Mouse (Mus musculus) kidney, postnatal 25 days (tissue): Measurements from ENCODE around the gene Rab13.

Experiments
- DNase-seq, 2 experiments: peaks; one replicate each; pipeline ENCODE4 v3.0.0; 2021; ENCODE audit warnings: mixed read lengths in 2 of 2

The Rab13 gene

GRCm38 (mm10) chr3:90213377-90213866 lies at the start of gene Rab13, which contains the start of gene Rps27:
Rab13 (plus strand) TSS chr3:90213695.
Rps27 (minus strand) TSS chr3:90213651.
- DNase-seq = peak; percentile 90 to 95

- no peak for DNase-seq
Measured at GRCm38 (mm10) chr3:90179566-90179965, 33.9 kb upstream of the Rab13 start.

- DNase-seq = peak in 1 of 2 experiments; percentile 32
Measured at GRCm38 (mm10) chr3:90183581-90183980, 29.9 kb upstream of the Rab13 start.

- DNase-seq = no peak
Measured at GRCm38 (mm10) chr3:90190859-90191510, 22.5 kb upstream of the Rab13 start.

GRCm38 (mm10) chr3:90194759-90195158 lies 18.7 kb upstream of the Rab13 start:
- no peak for DNase-seq

- no peak for DNase-seq
Measured at GRCm38 (mm10) chr3:90195644-90196043, 17.9 kb upstream of the Rab13 start.

- DNase-seq = no peak
Measured at GRCm38 (mm10) chr3:90197548-90197947, 15.9 kb upstream of the Rab13 start.

GRCm38 (mm10) chr3:90202884-90203283 lies 10.6 kb upstream of the Rab13 start:
- no peak for DNase-seq

- no peak for DNase-seq
Measured at GRCm38 (mm10) chr3:90203619-90204018, 9.9 kb upstream of the Rab13 start.

- DNase-seq = no peak
Measured at GRCm38 (mm10) chr3:90204582-90204981, 8.9 kb upstream of the Rab13 start.

- no peak for DNase-seq
Measured at GRCm38 (mm10) chr3:90208662-90209061, 4.8 kb upstream of the Rab13 start.

GRCm38 (mm10) chr3:90209908-90210566 lies 3.5 kb upstream of the Rab13 start:
- DNase-seq = no peak

- DNase-seq = no peak
Measured at GRCm38 (mm10) chr3:90211475-90212398, 1.8 kb upstream of the Rab13 start.

- no peak for DNase-seq
Measured at GRCm38 (mm10) chr3:90212723-90213122, 772 bp upstream of the Rab13 start.

GRCm38 (mm10) chr3:90213956-90214684 lies 625 bp downstream of the Rab13 start:
- peak; percentile 39 to 56 for DNase-seq

GRCm38 (mm10) chr3:90215825-90216380 lies 2.4 kb downstream of the Rab13 start:
- peak in 1 of 2 experiments; percentile 38 for DNase-seq

- DNase-seq = peak in 1 of 2 experiments; percentile 73
Measured at GRCm38 (mm10) chr3:90220088-90220487, 6.6 kb downstream of the Rab13 start.

- DNase-seq = peak; percentile 85 to 92
Measured at GRCm38 (mm10) chr3:90220531-90220951, 7.0 kb downstream of the Rab13 start.

GRCm38 (mm10) chr3:90221123-90221522 lies 7.6 kb downstream of the Rab13 start:
- DNase-seq = no peak

- DNase-seq = no peak
Measured at GRCm38 (mm10) chr3:90222455-90222854, 9.0 kb downstream of the Rab13 start.

- DNase-seq = no peak
Measured at GRCm38 (mm10) chr3:90222941-90223340, 9.4 kb downstream of the Rab13 start.

GRCm38 (mm10) chr3:90224331-90224730 lies 10.8 kb downstream of the Rab13 start:
- no peak for DNase-seq
